Mouse (Mus musculus): ENCODE data around the gene Stam.

DNA sequence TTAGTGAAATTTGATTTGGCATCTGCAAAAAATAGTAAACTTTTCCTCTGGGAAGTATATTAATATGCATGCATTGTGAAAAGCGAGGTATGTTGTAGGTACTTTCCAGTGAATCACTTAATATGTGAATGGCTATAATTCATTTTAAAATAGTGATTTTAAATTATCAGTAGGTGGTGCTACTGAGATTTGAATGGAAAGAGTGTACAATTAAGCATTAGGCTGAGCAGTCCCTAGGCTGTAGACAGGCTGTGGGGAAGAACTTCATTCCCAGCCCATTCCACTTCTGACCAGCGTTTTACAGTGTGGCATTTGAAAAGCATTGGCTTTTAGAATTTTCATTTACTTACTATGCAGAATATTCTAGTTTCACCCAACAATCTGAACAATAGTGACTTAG lies 85.9 kb downstream of the Stam start:
- TF ChIP-seq CTCF (IDR thresholded peaks at IDR 0.05; ENCODE audit: insufficient read depth, low read length) (no peak), POLR2A (IDR thresholded peaks at IDR 0.05; ENCODE audit: borderline replicate concordance, extremely low read depth, low read depth, low read length) (no peak)
